Mouse (Mus musculus) stomach, postnatal 0 days (tissue): ENCODE results near the gene Cebpg. TPM values are rescaled to one million over a fixed set of nuclear protein-coding genes. Genes with fewer than 3 reads are reported as not detected.

ENCODE experiments used
- ATAC-seq: fragments of 200-750 bp; cut with Nextera tagmentation; 2 replicates; pipeline ENCODE4 v1.8.0; 2017; ENCODE audit not compliant: low FRiP score, low TSS enrichment
- DNase-seq: peaks from one replicate; pipeline ENCODE4 v3.0.0-alpha.2; 2016; ENCODE audit warnings: low spot score
- H3K27ac ChIP-seq: fragments of 300-500 bp; sonication (generic); replicated peaks from 2 replicates; pipeline ENCODE4 v1.5.1; 2014; ENCODE audit warnings: mild to moderate bottlenecking, control low read depth
- H3K27me3 ChIP-seq: fragments of 300-500 bp; sonication (generic); 2 replicates; pipeline ENCODE4 v1.6.1; 2014; ENCODE audit warnings: low read length; ENCODE audit not compliant: control insufficient read depth, insufficient read depth
- H3K36me3 ChIP-seq: fragments of 300-500 bp; sonication (generic); 2 replicates; pipeline ENCODE4 v1.6.1; 2014; ENCODE audit warnings: low read length, mixed read lengths; ENCODE audit not compliant: control insufficient read depth, insufficient read depth
- H3K4me1 ChIP-seq: fragments of 300-500 bp; sonication (generic); replicated peaks from 2 replicates; pipeline ENCODE4 v1.6.1; 2014; ENCODE audit warnings: antibody characterized with exemption; ENCODE audit not compliant: control insufficient read depth, insufficient read depth
- H3K4me2 ChIP-seq: fragments of 300-500 bp; sonication (generic); replicated peaks from 2 replicates; pipeline ENCODE4 v1.6.1; 2014; ENCODE audit warnings: low read depth, mild to moderate bottlenecking, control low read depth, moderate library complexity
- H3K4me3 ChIP-seq: fragments of 300-500 bp; sonication (generic); 2 replicates; pipeline ENCODE4 v1.5.1; 2014; ENCODE audit warnings: low read depth, low read length, control low read depth
- H3K9ac ChIP-seq: fragments of 300-500 bp; sonication (generic); 2 replicates; pipeline ENCODE4 v1.6.1; 2014; ENCODE audit warnings: mild to moderate bottlenecking, low read length, control low read depth, mixed read lengths
- H3K9me3 ChIP-seq: fragments of 300-500 bp; sonication (generic); 2 replicates; pipeline ENCODE4 v1.6.1; 2016; ENCODE audit warnings: low read length; ENCODE audit not compliant: control insufficient read depth
- CTCF ChIP-seq: IDR thresholded peaks from 2 replicates; pipeline ENCODE4 v1.5.1; 2016; ENCODE audit warnings: antibody characterized with exemption, low read depth, mild to moderate bottlenecking, moderate library complexity
- EP300 ChIP-seq: optimal IDR thresholded peaks from 2 replicates; pipeline ENCODE3; 2016; ENCODE audit warnings: antibody characterized with exemption
- WGBS: fragments of 180-500 bp; shearing (Covaris S2); extraction: QIAGEN DNeasy Blood & Tissue Kit; methylation state at CpG from one replicate; pipeline ENCODE4 v1.1.7; 2014; 5-methylcytosine and 5-hydroxymethylcytosine counted together
- microRNA-seq: library from miRNA; unstranded; fragments of <30 nt; microRNA quantifications from one replicate; pipeline ENCODE4, GENCODE M21; 2016
- polyA plus RNA-seq: library from polyadenylated mRNA; unstranded; fragments of >200 nt; fragmentation: Nextera tagmentation; extraction: Ambion mirVana; gene quantifications from 2 replicates; pipeline ENCODE4 v1.2.1, GENCODE M21; 2015

Cebpg gene
- polyA plus RNA-seq, 1 experiment from 2014 or later = 29.7 TPM

DNA sequence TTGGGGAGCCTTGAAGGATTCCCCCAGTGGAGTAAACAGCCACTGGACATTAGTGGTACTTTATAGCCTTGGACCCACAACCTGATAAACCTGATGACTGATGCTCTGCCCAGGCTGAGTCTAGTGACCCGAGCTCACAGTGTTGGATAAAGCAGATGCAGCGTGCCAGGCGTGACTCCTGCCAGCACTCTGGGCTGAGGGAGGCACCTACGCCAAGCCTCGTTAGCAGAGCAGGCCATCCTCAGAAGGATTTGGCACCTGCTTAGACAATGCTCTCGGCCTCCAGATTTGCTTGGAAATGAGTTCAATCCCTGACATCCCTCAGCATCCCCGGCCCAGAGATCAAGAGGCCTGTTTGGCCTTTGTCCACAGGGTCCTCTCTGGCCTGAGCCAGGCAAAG is 49.7 kb downstream of the Cebpg start:
- H3K36me3 ChIP-seq = no peaks in the 10 kb centered on the region
- no peak overlapping the region for H3K4me2 ChIP-seq
- H3K9me3 ChIP-seq = no peaks in the 10 kb centered on the region
- H3K4me3 ChIP-seq = no peak overlapping the region
- no peak for DNase-seq
- no peak for TF ChIP-seq CTCF
- no peak for TF ChIP-seq EP300
- ATAC-seq = no peak
- H3K27ac ChIP-seq = no peak overlapping the region
- no peak overlapping the region for H3K9ac ChIP-seq
- H3K27me3 ChIP-seq = no peaks in the 10 kb centered on the region
- H3K4me1 ChIP-seq = no peaks in the 10 kb centered on the region
- 86% methylated on average over 7 of the region's 7 CpGs for WGBS

- Histone ChIP-seq H3K27ac (no peak overlapping the region), H3K4me1 (no peaks in the 10 kb centered on the region), H3K9ac (no peak overlapping the region), H3K27me3 (no peaks in the 10 kb centered on the region), H3K9me3 (no peaks in the 10 kb centered on the region), H3K4me3 (no peak overlapping the region), H3K36me3 (no peaks in the 10 kb centered on the region), H3K4me2 (no peak overlapping the region)
- TF ChIP-seq CTCF (no peak), EP300 (no peak)
- 77% methylated on average over 7 of the region's 7 CpGs for WGBS
- ATAC-seq (no peak), DNase-seq (no peak)
These were observed 53.1 kb downstream of the Cebpg start for GRCm38 (mm10) chr7:35003171-35003737.

GRCm38 (mm10) chr7:35000839-35001238 is 55.5 kb downstream of the Cebpg start:
- H3K9me3 ChIP-seq = no peaks in the 10 kb centered on the region
- H3K9ac ChIP-seq = no peak overlapping the region
- H3K4me3 ChIP-seq = no peak overlapping the region
- TF ChIP-seq CTCF = peak; percentile 84
- no peak for TF ChIP-seq EP300
- DNase-seq = peak; percentile 56
- no peak overlapping the region for H3K4me2 ChIP-seq
- 46% methylated on average over 6 of the region's 6 CpGs for WGBS
- no peaks in the 10 kb centered on the region for H3K27me3 ChIP-seq
- no peak for ATAC-seq
- H3K4me1 ChIP-seq = no peaks in the 10 kb centered on the region
- no peak overlapping the region for H3K27ac ChIP-seq
- no peaks in the 10 kb centered on the region for H3K36me3 ChIP-seq

Small RNAs within 50 kb of the gene (microRNA-seq; reads per million reads assigned to microRNA genes)
- gene Gm25033 = not detected

Other genes with a start within 250 kb of the Cebpg start
- 1.3 and 1.8 TPM in 2 replicates for gene Chst8, start 243.9 kb downstream of the Cebpg start, polyA plus RNA-seq
- 48.7 and 48.8 TPM in 2 replicates for gene Pepd, start 144.2 kb downstream of the Cebpg start, polyA plus RNA-seq
- gene Cebpa, start 62.7 kb upstream of the Cebpg start, polyA plus RNA-seq = 8.8 and 11.3 TPM in 2 replicates
- gene Slc7a10, start 129.8 kb upstream of the Cebpg start, polyA plus RNA-seq = 0.82 and 0.98 TPM in 2 replicates
- gene Lrp3, start 158.9 kb upstream of the Cebpg start, polyA plus RNA-seq = 1.6 and 2.6 TPM in 2 replicates